In genomic region chr10:17983313-17983712, GRCm38 (mm10) we compare ENCODE assay signal across 9 mouse cellular contexts. TPM values are rescaled to one million over a fixed set of nuclear protein-coding genes. Genes with fewer than 3 reads are reported as not detected.
DNase-seq lines count a peak whose midpoint lies in the region; ATAC-seq lines count a peak whose summit lies in the region.
"Had no signal": no experiment of that assay in that cellular context is flagged by ENCODE, and none has a peak within 500 bp of the region (broad histone marks: within the 10 kb centered on the region; RNA-seq: fewer than 3 reads in every experiment).

No protein-coding gene starts in this region.

- no peak overlapping the region for H3K9ac ChIP-seq in heart, embryonic 12.5 days
- H3K9ac ChIP-seq: lung, embryonic 15.5 days had no signal

- peak; percentile 69 to 74 for DNase-seq in heart, adult 18-20 months
- peak; percentile 7 for DNase-seq in right cerebral cortex, postnatal 14 days
- no peak for DNase-seq in right cerebral cortex, postnatal 36 days (ENCODE audit: low spot score in 2 of 2)
- DNase-seq in gastrocnemius, postnatal 10 days: peak; percentile 73
- no peak for DNase-seq in frontal cortex, adult 2 months (ENCODE audit: extremely low spot score in 1 of 2, low spot score in 1 of 2)
- DNase-seq in natural killer cell, adult 2 months (ENCODE audit: low spot score in 2 of 2): no peak
- no peak for DNase-seq in left cerebral cortex, adult 8-10 months (ENCODE audit: low spot score in 2 of 2)

- H3K4me1 ChIP-seq in heart, embryonic 12.5 days (replicated peaks): no peaks in the 10 kb centered on the region
- H3K4me1 ChIP-seq: lung, embryonic 15.5 days had no signal

- H3K9me3 ChIP-seq in heart, embryonic 12.5 days (replicated peaks): no peaks in the 10 kb centered on the region
- H3K9me3 ChIP-seq: lung, embryonic 15.5 days had no signal

- no peaks in the 10 kb centered on the region for H3K27me3 ChIP-seq in heart, embryonic 12.5 days (replicated peaks)
- H3K27me3 ChIP-seq: lung, embryonic 15.5 days had no signal

- no peak overlapping the region for H3K4me2 ChIP-seq in heart, embryonic 12.5 days
- H3K4me2 ChIP-seq: lung, embryonic 15.5 days had no signal

- ATAC-seq in heart, embryonic 12.5 days (ENCODE audit: insufficient number of reproducible peaks, low FRiP score): no peak

- no peak overlapping the region for H3K27ac ChIP-seq in heart, embryonic 12.5 days (ENCODE audit: poor library complexity, severe bottlenecking)
- H3K27ac ChIP-seq: lung, embryonic 15.5 days had no signal

- WGBS in heart, embryonic 12.5 days: 78% methylated on average over 2 of the region's 2 CpGs

- H3K4me3 ChIP-seq in heart, embryonic 12.5 days: no peak overlapping the region
- H3K4me3 ChIP-seq: lung, embryonic 15.5 days had no signal

- no peaks in the 10 kb centered on the region for H3K36me3 ChIP-seq in heart, embryonic 12.5 days
- H3K36me3 ChIP-seq: lung, embryonic 15.5 days had no signal

RNA-seq across cellular contexts. Expression of gene Heca, which starts 35.4 kb away (rescaled TPM):
- 10 to 100 TPM; 33.8 to 33.9 TPM for total RNA-seq in heart, adult 18-20 months (2021)
- polyA plus RNA-seq in heart, embryonic 12.5 days (2016; fragmentation: Nextera tagmentation; extraction: Ambion mirVana): 4.6 and 5.2 TPM in 2 replicates
- total RNA-seq in gastrocnemius, postnatal 10 days (2021): 10 to 100 TPM; 19.3 to 22.7 TPM
- 14.9 and 17.4 TPM in 2 replicates for polyA plus RNA-seq in frontal cortex, adult 2 months (2012; rRNA removed)
- total RNA-seq in left cerebral cortex, adult 8-10 months (2022): 10 to 100 TPM; 24.6 to 26.9 (median 26.4) TPM

RNA-seq across cellular contexts. Expression of gene Abracl, which starts 39.8 kb away (rescaled TPM):
- 10 to 100 TPM; 27.6 to 37.5 TPM for total RNA-seq in heart, adult 18-20 months (2021)
- 205 and 207 TPM in 2 replicates for polyA plus RNA-seq in heart, embryonic 12.5 days (2016; fragmentation: Nextera tagmentation; extraction: Ambion mirVana)
- total RNA-seq in gastrocnemius, postnatal 10 days (2021): 10 to 100 TPM; 21.9 to 22.3 TPM
- 22.5 and 23.2 TPM in 2 replicates for polyA plus RNA-seq in frontal cortex, adult 2 months (2012; rRNA removed)
- total RNA-seq in left cerebral cortex, adult 8-10 months (2022): 10 to 100 TPM; 13.2 to 28.7 (median 18.5) TPM

Comparison
In these comparisons a context has a peak if more than half of its experiments do, and no peak if none do; other contexts are left out.
1. DNase-seq: peak in heart, adult 18-20 months (2 of 2), right cerebral cortex, postnatal 14 days (single experiment) and gastrocnemius, postnatal 10 days (single experiment); none in right cerebral cortex, postnatal 36 days (0 of 2), frontal cortex, adult 2 months (0 of 2), natural killer cell, adult 2 months (0 of 2) and left cerebral cortex, adult 8-10 months (0 of 2).